Mouse (Mus musculus): Measurements from ENCODE around the gene Rabgap1l.

DNA sequence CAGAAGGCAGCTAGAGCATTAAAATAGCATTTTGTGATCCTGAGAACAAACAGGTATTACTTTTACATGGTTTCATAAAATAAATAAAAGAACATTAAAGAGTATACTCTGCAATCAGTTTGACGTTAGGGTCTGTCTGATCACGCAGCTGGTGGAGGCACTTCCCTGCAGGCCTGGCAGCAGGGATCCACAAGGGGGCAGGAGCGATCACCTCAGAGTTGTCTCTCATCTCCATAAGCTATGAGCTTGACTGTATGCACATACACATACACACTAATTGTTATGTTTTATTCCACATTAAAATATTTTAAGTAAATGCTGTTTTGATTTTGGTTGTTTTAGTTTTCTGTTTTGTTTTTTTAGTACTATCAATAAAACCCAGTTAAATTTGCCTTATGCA is 34.8 kb downstream of the Rabgap1l start:
- TF ChIP-seq CTCF (IDR thresholded peaks at IDR 0.05; ENCODE audit: insufficient read depth, low read length) (peak; percentile 92), POLR2A (IDR thresholded peaks at IDR 0.05; ENCODE audit: borderline replicate concordance, extremely low read depth, low read depth, low read length) (no peak)
